Mouse (Mus musculus): Measurements from ENCODE around the gene Slc22a1.

Slc22a1 gene

DNA sequence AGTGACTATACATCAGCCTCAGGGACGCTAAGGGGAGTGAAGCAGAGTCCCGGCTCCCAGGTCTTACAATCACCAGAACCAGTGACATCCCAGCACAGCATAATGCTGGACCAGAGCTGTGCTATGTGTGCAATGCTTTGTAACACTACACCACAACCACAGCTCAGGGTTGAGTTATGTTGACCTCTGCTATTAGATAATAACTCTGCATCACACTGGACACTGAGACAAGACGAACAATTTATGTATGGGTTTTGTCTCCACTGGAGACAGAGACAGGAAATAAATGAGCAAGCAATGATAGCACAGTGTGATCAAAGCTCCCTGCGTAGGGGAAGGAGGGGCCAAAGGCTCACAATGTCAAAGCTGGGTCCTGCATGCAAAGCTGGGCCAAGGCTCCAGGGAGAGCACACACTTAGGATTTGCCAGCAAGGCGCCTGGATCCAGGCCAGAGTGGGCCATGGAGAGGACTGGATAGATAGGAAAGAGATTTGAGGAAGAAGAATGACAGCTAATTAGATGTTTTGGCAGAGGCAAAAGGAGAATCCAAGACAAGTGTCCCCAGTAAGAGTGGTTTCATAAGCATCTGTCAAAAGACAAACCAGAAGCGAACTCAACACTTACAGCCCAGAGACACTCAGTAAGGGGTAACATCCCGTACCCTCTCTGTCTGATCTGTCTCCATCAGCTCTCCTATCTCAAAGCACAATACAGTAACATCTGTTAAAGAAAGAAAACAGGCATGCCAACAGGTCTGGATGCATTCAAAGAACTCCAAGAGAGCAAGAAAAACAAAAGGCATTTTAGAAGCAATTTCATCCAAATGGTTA lies 43.6 kb downstream of the Slc22a1 start:
- in situ Hi-C loops (cut with MboI; ENCODE audit: low sequenced_read_pairs), result no loop called here

DNA sequence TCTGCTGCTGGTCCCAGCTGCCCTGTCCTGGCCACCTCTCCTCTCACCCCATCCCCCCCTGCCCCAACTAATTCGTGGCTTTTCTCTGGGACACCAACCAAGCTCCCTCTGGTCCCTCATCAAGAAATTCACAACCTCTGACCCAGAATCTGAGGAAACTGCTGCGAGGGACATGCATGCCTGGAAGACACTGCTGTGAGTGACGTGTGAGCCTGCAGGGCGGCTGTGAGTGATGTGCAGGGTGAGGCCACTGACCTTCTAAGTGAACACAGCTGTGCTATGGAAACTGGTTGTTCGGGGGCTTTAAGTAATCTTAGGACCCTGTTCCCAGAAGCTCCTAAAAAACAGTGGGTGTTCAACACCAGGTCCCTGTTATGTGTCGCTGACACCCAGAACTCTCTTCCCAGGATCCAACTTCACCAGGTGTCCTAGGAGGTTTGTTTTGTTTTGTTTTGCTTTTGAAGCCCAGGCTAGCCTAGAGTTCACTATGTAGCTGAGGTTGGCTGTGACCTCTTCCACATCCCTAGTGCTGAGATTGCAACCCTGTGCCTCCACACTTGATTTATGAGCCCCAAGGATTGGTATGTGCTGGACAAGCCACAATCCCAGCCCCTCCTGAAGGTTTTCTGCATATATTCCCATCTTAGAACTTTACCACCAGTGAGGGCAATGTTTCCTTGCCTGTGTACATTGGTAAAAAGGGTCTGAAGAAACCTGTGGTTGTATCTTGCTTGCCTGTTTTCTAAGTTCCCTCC lies 44.5 kb downstream of the Slc22a1 start:
- in situ Hi-C loops (cut with MboI; ENCODE audit: low sequenced_read_pairs), result no loop called here

DNA sequence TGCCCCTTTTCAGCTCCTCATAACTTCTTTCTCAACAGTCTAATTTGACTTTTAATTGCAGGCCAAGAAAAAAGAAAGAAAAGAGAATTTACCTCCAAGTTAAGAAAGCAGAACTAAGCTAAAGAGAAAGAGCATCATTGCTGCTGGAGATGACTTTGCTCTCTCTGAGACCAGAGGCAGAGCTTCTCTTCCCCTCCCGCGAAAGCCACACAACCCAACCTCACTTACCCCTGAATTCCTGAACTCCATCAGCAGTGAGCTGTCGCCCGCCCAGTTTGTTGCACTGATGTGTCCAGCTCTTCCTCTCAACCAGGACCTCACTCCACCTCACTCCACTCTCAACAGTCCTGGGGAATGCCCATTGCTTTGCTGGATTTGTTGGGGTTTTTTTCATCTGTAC lies 47.6 kb downstream of the Slc22a1 start:
- in situ Hi-C loops (cut with MboI; ENCODE audit: low sequenced_read_pairs), result no loop called here

DNA sequence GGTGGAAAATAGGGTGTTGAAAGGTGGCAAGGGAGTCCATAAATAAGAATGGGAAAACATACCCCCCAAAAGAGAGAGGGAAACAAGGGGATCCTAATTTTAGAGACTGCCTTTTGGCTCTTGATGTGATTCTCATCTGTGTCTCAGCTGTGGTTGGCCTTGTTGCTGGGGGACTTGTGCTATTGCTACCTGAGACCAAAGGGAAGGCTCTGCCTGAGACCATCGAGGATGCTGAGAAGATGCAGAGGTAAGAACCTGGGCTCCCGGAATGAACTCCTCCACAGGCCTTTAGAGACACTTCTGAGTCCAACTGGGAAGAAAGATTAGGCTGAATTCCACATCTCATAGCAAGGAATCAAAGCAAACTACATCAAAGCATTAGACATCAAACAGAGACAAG lies 56.0 kb downstream of the Slc22a1 start:
- in situ Hi-C loops (cut with MboI; ENCODE audit: low sequenced_read_pairs), result no loop called here

GRCm38 (mm10) chr17:12615429-12615828 lies 60.2 kb downstream of the Slc22a1 start:
- in situ Hi-C loops (cut with MboI; ENCODE audit: low sequenced_read_pairs), result no loop called here

DNA sequence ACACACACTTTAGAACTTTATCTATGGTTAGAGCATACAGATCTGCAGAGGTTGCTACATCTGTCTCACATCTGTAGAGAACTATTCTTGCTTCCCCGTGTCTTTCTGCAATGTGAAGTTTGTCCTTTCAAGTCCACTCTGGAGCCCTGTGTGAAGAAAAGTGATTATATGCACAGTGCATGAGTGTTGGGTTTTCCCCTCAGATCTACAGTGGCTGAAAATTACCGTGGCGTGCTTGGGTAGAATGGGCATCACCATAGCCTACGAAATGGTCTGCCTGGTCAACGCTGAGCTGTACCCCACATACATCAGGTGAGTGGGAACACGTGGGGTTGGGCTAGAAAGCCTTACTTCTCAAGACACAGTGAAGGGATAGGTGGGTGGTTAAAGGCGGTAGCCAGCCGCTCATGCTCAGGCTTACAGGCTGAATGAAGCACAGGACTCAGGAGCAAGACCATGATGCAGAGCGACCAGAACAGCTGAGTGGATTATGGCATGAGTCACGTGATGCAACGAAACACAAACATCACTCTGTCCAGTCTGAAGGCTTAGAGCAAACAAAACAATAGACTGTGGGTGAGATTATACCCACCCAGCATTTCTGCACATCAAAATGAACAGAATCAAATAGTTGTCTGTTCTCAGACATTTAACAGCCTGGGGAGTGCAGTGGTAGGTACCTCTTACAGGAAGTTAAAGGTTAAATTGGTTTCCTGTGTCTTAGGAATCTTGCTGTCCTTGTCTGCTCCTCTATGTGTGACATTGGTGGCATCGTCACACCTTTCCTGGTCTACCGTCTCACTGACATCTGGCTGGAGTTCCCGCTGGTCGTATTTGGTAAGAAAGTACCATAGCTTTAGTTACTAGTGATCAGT lies 60.9 kb downstream of the Slc22a1 start:
- in situ Hi-C loops (cut with MboI; ENCODE audit: low sequenced_read_pairs), result no loop called here

DNA sequence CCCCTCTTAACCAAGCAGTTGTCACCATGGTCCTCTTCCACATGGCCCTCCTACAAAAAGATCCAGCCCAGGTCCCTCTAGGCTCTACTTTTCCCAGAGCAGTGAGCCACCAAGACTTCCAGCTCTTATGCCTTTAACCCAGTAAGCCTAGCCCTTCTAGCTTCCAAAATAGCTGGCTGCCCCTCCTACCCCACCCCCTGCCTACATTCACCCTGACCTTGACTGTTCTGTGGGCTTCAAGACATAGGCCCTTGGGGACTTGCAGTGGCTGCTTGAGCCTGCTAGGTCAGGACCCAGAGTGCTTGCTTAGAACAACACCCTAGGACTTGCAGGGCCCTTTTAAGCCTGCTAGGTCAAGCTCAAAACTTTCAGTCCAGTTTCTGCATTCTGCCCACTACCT lies 68.4 kb downstream of the Slc22a1 start:
- in situ Hi-C loops (cut with MboI; ENCODE audit: low sequenced_read_pairs), result no loop called here

- in situ Hi-C loops (cut with MboI; ENCODE audit: low sequenced_read_pairs), result no loop called here
Measured at GRCm38 (mm10) chr17:12606634-12607033, 69.0 kb downstream of the Slc22a1 start.

All from CH12F3 (cell line).